Comparison of ENCODE assay signal across 28 mouse cellular contexts in the genomic region with DNA sequence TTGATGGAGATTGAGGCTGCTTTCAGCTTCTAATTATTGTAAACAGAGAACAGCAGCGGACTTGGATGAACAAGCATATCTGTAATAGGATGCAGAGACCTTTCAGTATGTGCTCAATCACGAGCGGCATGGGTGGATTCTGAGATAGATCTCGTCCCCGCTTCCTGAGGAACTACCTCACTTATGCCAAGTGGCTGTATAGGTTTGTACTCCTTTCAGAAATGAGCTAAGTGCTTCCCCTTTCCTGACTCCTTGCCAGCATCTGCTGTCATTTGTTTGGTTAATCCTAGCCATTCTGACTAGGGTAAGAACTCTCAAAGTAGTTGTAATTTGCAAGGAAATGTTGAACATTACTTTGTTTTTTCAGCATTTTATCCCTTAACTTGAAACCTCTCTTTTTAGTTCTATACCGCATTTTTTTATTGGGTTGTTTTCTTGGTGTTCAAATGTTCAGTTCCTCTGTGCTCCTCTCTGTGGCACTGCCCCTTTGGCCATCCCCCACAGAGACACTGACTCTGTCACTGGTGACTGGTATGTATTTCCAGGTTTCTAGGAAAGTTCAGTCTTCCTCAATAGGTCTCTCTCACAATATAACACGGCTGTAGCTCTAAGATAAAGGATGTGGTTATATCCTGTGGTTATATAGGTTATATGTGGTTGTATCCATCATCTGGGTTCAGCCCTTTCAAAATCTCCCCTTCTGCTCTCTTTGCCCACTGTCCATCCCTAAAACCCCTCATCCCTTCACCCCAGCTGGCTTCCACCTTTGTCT.
DNase-seq lines count a peak whose midpoint lies in the region; ATAC-seq lines count a peak whose summit lies in the region.
"Had no signal": no experiment of that assay in that cellular context is flagged by ENCODE, and none has a peak within 500 bp of the region (broad histone marks: within the 10 kb centered on the region; RNA-seq: fewer than 3 reads in every experiment).

No protein-coding gene starts in this region.

- DNase-seq in embryonic facial prominence, embryonic 14.5 days (ENCODE audit: low spot score), result peak; percentile 14
- no peak for DNase-seq in embryonic facial prominence, embryonic 10.5 days (ENCODE audit: low spot score)
- DNase-seq in MEL-GATA-1-ER (ENCODE audit: extremely low read depth, low read depth), result peak; percentile 43
- no peak for DNase-seq in embryo, embryonic 11 days
- DNase-seq: adrenal gland, adult 2 months; cerebellum, adult 9-10 months; gastrocnemius, postnatal 14 days; heart, adult 18-20 months; kidney, adult 9 months; kidney, postnatal 25 days; layer of hippocampus, postnatal 36 days; lung, adult 2 months; retina, postnatal 1 day; right cerebral cortex, postnatal 25 days; spleen, adult 18-20 months had no signal

- no peak overlapping the region for H3K4me3 ChIP-seq in embryonic facial prominence, embryonic 14.5 days (ENCODE audit: low read depth, low read length)
- H3K4me3 ChIP-seq in embryonic facial prominence, embryonic 10.5 days, result no peak overlapping the region
- H3K4me3 ChIP-seq in heart, embryonic 11.5 days (ENCODE audit: low read depth, low read length), result no peak overlapping the region
- H3K4me3 ChIP-seq in intestine, embryonic 15.5 days (replicated peaks), result no peak overlapping the region
- H3K4me3 ChIP-seq: embryonic facial prominence, embryonic 12.5 days; erythroblast, embryonic 14.5 days; forebrain, embryonic 13.5 days; hindbrain, embryonic 13.5 days; limb, embryonic 12.5 days; liver, embryonic 12.5 days; midbrain, embryonic 15.5 days; neural tube, embryonic 13.5 days had no signal

- WGBS in embryonic facial prominence, embryonic 14.5 days, result 63% methylated on average over 7 of the region's 7 CpGs
- WGBS in embryonic facial prominence, embryonic 10.5 days, result 80% methylated on average over 7 of the region's 7 CpGs
- WGBS in heart, embryonic 11.5 days (ENCODE audit: insufficient replicate concordance), result 65% methylated on average over 7 of the region's 7 CpGs
- 76% methylated on average over 7 of the region's 7 CpGs for WGBS in intestine, embryonic 15.5 days

- no peak overlapping the region for H3K4me2 ChIP-seq in embryonic facial prominence, embryonic 14.5 days (ENCODE audit: low read depth, low read length)
- H3K4me2 ChIP-seq in heart, embryonic 11.5 days, result no peak overlapping the region
- no peak overlapping the region for H3K4me2 ChIP-seq in intestine, embryonic 15.5 days (replicated peaks)
- H3K4me2 ChIP-seq: embryonic facial prominence, embryonic 12.5 days; forebrain, embryonic 13.5 days; hindbrain, embryonic 13.5 days; limb, embryonic 12.5 days; liver, embryonic 12.5 days; midbrain, embryonic 15.5 days; neural tube, embryonic 13.5 days had no signal

- no peaks in the 10 kb centered on the region for H3K9me3 ChIP-seq in embryonic facial prominence, embryonic 14.5 days (ENCODE audit: control insufficient read depth, low read length)
- no peaks in the 10 kb centered on the region for H3K9me3 ChIP-seq in embryonic facial prominence, embryonic 10.5 days
- H3K9me3 ChIP-seq in heart, embryonic 11.5 days (replicated peaks; ENCODE audit: control insufficient read depth, low read length), result no peaks in the 10 kb centered on the region
- no peaks in the 10 kb centered on the region for H3K9me3 ChIP-seq in intestine, embryonic 15.5 days
- H3K9me3 ChIP-seq: embryonic facial prominence, embryonic 12.5 days; forebrain, embryonic 13.5 days; hindbrain, embryonic 13.5 days; limb, embryonic 12.5 days; liver, embryonic 12.5 days; midbrain, embryonic 15.5 days; neural tube, embryonic 13.5 days had no signal

- no peak overlapping the region for H3K27ac ChIP-seq in embryonic facial prominence, embryonic 14.5 days (replicated peaks; ENCODE audit: low read depth, low read length)
- H3K27ac ChIP-seq in embryonic facial prominence, embryonic 10.5 days (replicated peaks), result no peak overlapping the region
- no peak overlapping the region for H3K27ac ChIP-seq in heart, embryonic 11.5 days (ENCODE audit: low read depth, low read length)
- H3K27ac ChIP-seq in intestine, embryonic 15.5 days, result no peak overlapping the region
- H3K27ac ChIP-seq: embryonic facial prominence, embryonic 12.5 days; forebrain, embryonic 13.5 days; hindbrain, embryonic 13.5 days; limb, embryonic 12.5 days; liver, embryonic 12.5 days; midbrain, embryonic 15.5 days; neural tube, embryonic 13.5 days had no signal

- no peaks in the 10 kb centered on the region for H3K4me1 ChIP-seq in embryonic facial prominence, embryonic 14.5 days (ENCODE audit: control insufficient read depth, insufficient read depth, low read length)
- no peaks in the 10 kb centered on the region for H3K4me1 ChIP-seq in embryonic facial prominence, embryonic 10.5 days
- no peaks in the 10 kb centered on the region for H3K4me1 ChIP-seq in heart, embryonic 11.5 days (ENCODE audit: control insufficient read depth, insufficient read depth, low read length)
- no peaks in the 10 kb centered on the region for H3K4me1 ChIP-seq in intestine, embryonic 15.5 days (replicated peaks)
- H3K4me1 ChIP-seq: embryonic facial prominence, embryonic 12.5 days; forebrain, embryonic 13.5 days; hindbrain, embryonic 13.5 days; limb, embryonic 12.5 days; liver, embryonic 12.5 days; midbrain, embryonic 15.5 days; neural tube, embryonic 13.5 days had no signal

- H3K36me3 ChIP-seq in embryonic facial prominence, embryonic 14.5 days (ENCODE audit: control insufficient read depth, insufficient read depth, low read length), result 0 out of 2 replicates have a peak, but pooled peaks cover 8% of the 10 kb centered on the region
- no peaks in the 10 kb centered on the region for H3K36me3 ChIP-seq in embryonic facial prominence, embryonic 10.5 days (replicated peaks)
- no peaks in the 10 kb centered on the region for H3K36me3 ChIP-seq in heart, embryonic 11.5 days (ENCODE audit: control insufficient read depth, insufficient read depth, low read length)
- H3K36me3 ChIP-seq in intestine, embryonic 15.5 days, result no peaks in the 10 kb centered on the region
- H3K36me3 ChIP-seq: embryonic facial prominence, embryonic 12.5 days; hindbrain, embryonic 13.5 days; liver, embryonic 12.5 days; midbrain, embryonic 15.5 days; neural tube, embryonic 13.5 days had no signal

- no peaks in the 10 kb centered on the region for H3K27me3 ChIP-seq in embryonic facial prominence, embryonic 14.5 days (replicated peaks; ENCODE audit: control insufficient read depth, insufficient read depth, low read length)
- no peaks in the 10 kb centered on the region for H3K27me3 ChIP-seq in embryonic facial prominence, embryonic 10.5 days (replicated peaks; ENCODE audit: low read depth, poor library complexity, severe bottlenecking)
- no peaks in the 10 kb centered on the region for H3K27me3 ChIP-seq in heart, embryonic 11.5 days (ENCODE audit: control insufficient read depth, insufficient read depth, low read length)
- H3K27me3 ChIP-seq in intestine, embryonic 15.5 days (replicated peaks), result no peaks in the 10 kb centered on the region
- H3K27me3 ChIP-seq: embryonic facial prominence, embryonic 12.5 days; forebrain, embryonic 13.5 days; hindbrain, embryonic 13.5 days; limb, embryonic 12.5 days; liver, embryonic 12.5 days; midbrain, embryonic 15.5 days; neural tube, embryonic 13.5 days; Patski had no signal

- no peak overlapping the region for H3K9ac ChIP-seq in embryonic facial prominence, embryonic 14.5 days (ENCODE audit: low read depth, low read length)
- H3K9ac ChIP-seq in heart, embryonic 11.5 days (ENCODE audit: low read depth, low read length), result no peak overlapping the region
- H3K9ac ChIP-seq in intestine, embryonic 15.5 days, result no peak overlapping the region
- H3K9ac ChIP-seq: embryonic facial prominence, embryonic 12.5 days; forebrain, embryonic 13.5 days; hindbrain, embryonic 13.5 days; limb, embryonic 12.5 days; liver, embryonic 12.5 days; midbrain, embryonic 15.5 days; neural tube, embryonic 13.5 days had no signal

- no peak for ATAC-seq in embryonic facial prominence, embryonic 14.5 days (ENCODE audit: low read depth)
- ATAC-seq in common myeloid progenitor, adult 5-6 weeks (replicated peaks; ENCODE audit: low read depth, poor library complexity, severe bottlenecking), result peak; percentile 94
- peak; percentile 81 for ATAC-seq in megakaryocyte progenitor cell, adult 5-6 weeks (replicated peaks; ENCODE audit: poor library complexity)
- ATAC-seq in heart, embryonic 11.5 days (replicated peaks; ENCODE audit: insufficient number of reproducible peaks, low FRiP score, low TSS enrichment), result no peak
- no peak for ATAC-seq in intestine, embryonic 15.5 days
- ATAC-seq: forebrain, embryonic 13.5 days; liver, embryonic 12.5 days; midbrain, embryonic 15.5 days; Patski had no signal

Comparison
In these comparisons a context has a peak if more than half of its experiments do, and no peak if none do; other contexts are left out.
1. DNase-seq: peak in embryonic facial prominence, embryonic 14.5 days (single experiment) and MEL-GATA-1-ER (single experiment); none in embryonic facial prominence, embryonic 10.5 days (single experiment) and embryo, embryonic 11 days (single experiment).
2. ATAC-seq: peak in common myeloid progenitor, adult 5-6 weeks (single experiment) and megakaryocyte progenitor cell, adult 5-6 weeks (single experiment); none in embryonic facial prominence, embryonic 14.5 days (single experiment), heart, embryonic 11.5 days (single experiment) and intestine, embryonic 15.5 days (single experiment).